In the genomic region with DNA sequence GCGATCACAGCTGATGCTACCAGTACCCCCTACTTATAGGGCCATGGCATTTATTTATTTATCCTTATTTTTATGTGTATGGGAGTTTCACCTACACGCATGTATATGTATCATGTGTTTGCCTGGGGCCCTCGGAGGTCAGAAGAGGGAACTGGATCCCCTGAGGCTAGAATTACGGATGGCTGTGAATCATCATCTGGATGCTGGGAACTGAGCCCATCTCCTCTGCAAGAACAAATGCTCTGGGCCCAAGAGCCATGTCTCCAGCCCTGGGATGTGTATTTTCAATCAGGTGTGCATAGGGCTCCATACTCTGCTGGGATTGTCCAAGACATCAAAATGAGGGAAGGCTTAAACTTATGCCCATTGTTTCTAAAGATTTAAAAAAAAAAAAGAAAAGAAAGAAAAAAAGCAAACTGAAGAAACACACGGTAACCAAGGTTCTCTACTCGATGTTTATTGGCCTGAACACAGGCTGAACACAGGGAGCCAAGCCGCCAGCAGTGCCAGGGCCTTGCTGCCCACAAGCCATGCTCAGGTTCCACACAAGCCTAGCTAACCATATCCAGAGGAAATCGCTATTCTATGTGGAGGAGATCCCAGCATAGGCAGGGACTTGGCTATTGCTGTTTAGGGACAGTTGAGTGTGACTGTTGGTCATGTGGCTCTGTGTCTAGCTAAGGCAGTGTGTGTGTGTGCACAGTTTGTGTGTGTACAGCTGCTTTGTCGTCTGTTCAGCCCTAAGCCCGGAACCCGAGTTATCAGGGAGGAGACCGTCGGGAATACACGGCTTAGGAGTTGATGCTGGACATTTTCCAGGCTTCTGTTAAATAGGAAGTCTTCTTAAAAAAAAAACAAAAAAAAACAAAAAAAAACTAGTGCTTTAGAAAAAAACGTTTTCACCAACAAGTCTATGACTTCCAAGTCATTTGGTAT, we compare ENCODE assay signal across 14 mouse cellular contexts. TPM values are rescaled to one million over a fixed set of nuclear protein-coding genes. Genes with fewer than 3 reads are reported as not detected.
A peak's percentile ranks its signal among the peaks of the same experiment; 100 is the strongest.
DNase-seq lines count a peak whose midpoint lies in the region; ATAC-seq and TF ChIP-seq lines count a peak whose summit lies in the region.
"Had no signal": no experiment of that assay in that cellular context is flagged by ENCODE, and none has a peak within 500 bp of the region (broad histone marks: within the 10 kb centered on the region; RNA-seq: fewer than 3 reads in every experiment).

No protein-coding gene starts in this region.

- peaks cover 6% of the 10 kb centered on the region for H3K4me1 ChIP-seq in forebrain, embryonic 14.5 days (ENCODE audit: control insufficient read depth, insufficient read depth, low read length)
- H3K4me1 ChIP-seq in forebrain, embryonic 12.5 days = peaks cover 28% of the 10 kb centered on the region
- 0 out of 2 replicates have a peak, but pooled peaks cover 3% of the 10 kb centered on the region for H3K4me1 ChIP-seq in heart, postnatal 0 days (ENCODE audit: control insufficient read depth, insufficient read depth)
- peaks cover 14% of the 10 kb centered on the region for H3K4me1 ChIP-seq in midbrain, embryonic 14.5 days (ENCODE audit: control insufficient read depth, insufficient read depth, low read length)

- 79% methylated on average over 15 of the region's 15 CpGs for WGBS in forebrain, embryonic 14.5 days
- WGBS in forebrain, embryonic 12.5 days = 83% methylated on average over 15 of the region's 15 CpGs
- 61% methylated on average over 15 of the region's 15 CpGs for WGBS in heart, postnatal 0 days
- WGBS in midbrain, embryonic 14.5 days = 83% methylated on average over 15 of the region's 15 CpGs

- no peak overlapping the region for H3K9ac ChIP-seq in forebrain, embryonic 14.5 days (ENCODE audit: low read length)
- H3K9ac ChIP-seq in forebrain, embryonic 12.5 days = no peak overlapping the region
- no peak overlapping the region for H3K9ac ChIP-seq in heart, postnatal 0 days (replicated peaks; ENCODE audit: low read depth, low read length)
- H3K9ac ChIP-seq in midbrain, embryonic 14.5 days (replicated peaks; ENCODE audit: low read length) = no peak overlapping the region
- H3K9ac ChIP-seq: intestine, embryonic 15.5 days had no signal

- H3K9me3 ChIP-seq in forebrain, embryonic 14.5 days (replicated peaks; ENCODE audit: control insufficient read depth, low read length) = no peaks in the 10 kb centered on the region
- no peaks in the 10 kb centered on the region for H3K9me3 ChIP-seq in forebrain, embryonic 12.5 days
- no peaks in the 10 kb centered on the region for H3K9me3 ChIP-seq in heart, postnatal 0 days (replicated peaks; ENCODE audit: control insufficient read depth, low read length)
- no peaks in the 10 kb centered on the region for H3K9me3 ChIP-seq in midbrain, embryonic 14.5 days (ENCODE audit: control insufficient read depth, low read length)
- H3K9me3 ChIP-seq: intestine, embryonic 15.5 days had no signal

- H3K4me3 ChIP-seq in forebrain, embryonic 14.5 days (ENCODE audit: low read depth, low read length) = no peak overlapping the region
- H3K4me3 ChIP-seq in forebrain, embryonic 12.5 days (replicated peaks) = no peak overlapping the region
- no peak overlapping the region for H3K4me3 ChIP-seq in heart, postnatal 0 days (ENCODE audit: low read depth, low read length)
- H3K4me3 ChIP-seq in midbrain, embryonic 14.5 days (replicated peaks; ENCODE audit: low read depth, low read length) = no peak overlapping the region
- H3K4me3 ChIP-seq: erythroblast, embryonic 14.5 days; intestine, embryonic 15.5 days had no signal

- ATAC-seq in forebrain, embryonic 14.5 days = no peak
- ATAC-seq in forebrain, embryonic 12.5 days (ENCODE audit: low FRiP score) = no peak
- ATAC-seq in heart, postnatal 0 days (ENCODE audit: insufficient read depth, low read depth) = peak; percentile 28; the same call in 1 of the 2 replicates
- no peak for ATAC-seq in midbrain, embryonic 14.5 days (ENCODE audit: low FRiP score, low TSS enrichment)
- ATAC-seq: intestine, embryonic 15.5 days had no signal

- no peak for TF ChIP-seq EP300 in heart, postnatal 0 days (IDR thresholded peaks at IDR 0.05; ENCODE audit: low read depth)

- peak; percentile 10 for DNase-seq in forebrain, embryonic 14.5 days (ENCODE audit: low spot score)
- peak; percentile 38 for DNase-seq in kidney, postnatal 10 days
- DNase-seq in kidney, adult 11 months = no peak
- peak; percentile 35 for DNase-seq in adipocyte (ENCODE audit: low spot score)
- DNase-seq in heart, postnatal 0 days (ENCODE audit: low spot score) = peak; percentile 67
- no peak for DNase-seq in midbrain, embryonic 14.5 days
- no peak for DNase-seq in frontal cortex, postnatal 25 days (ENCODE audit: low spot score in 2 of 2)
- DNase-seq: cerebellum, postnatal 25 days; liver; lung, postnatal 36 days had no signal

- no peaks in the 10 kb centered on the region for H3K36me3 ChIP-seq in forebrain, embryonic 14.5 days (ENCODE audit: control insufficient read depth, insufficient read depth, low read length)
- H3K36me3 ChIP-seq in forebrain, embryonic 12.5 days (replicated peaks) = no peaks in the 10 kb centered on the region
- 0 out of 2 replicates have a peak, but pooled peaks cover 4% of the 10 kb centered on the region for H3K36me3 ChIP-seq in heart, postnatal 0 days (replicated peaks; ENCODE audit: control insufficient read depth, insufficient read depth, low read length)
- H3K36me3 ChIP-seq in midbrain, embryonic 14.5 days (ENCODE audit: control insufficient read depth, insufficient read depth, low read length) = no peaks in the 10 kb centered on the region
- H3K36me3 ChIP-seq: intestine, embryonic 15.5 days had no signal

- TF ChIP-seq CTCF in heart, postnatal 0 days (IDR thresholded peaks at IDR 0.05; ENCODE audit: low read depth) = no peak

- no peak overlapping the region for H3K4me2 ChIP-seq in forebrain, embryonic 14.5 days (ENCODE audit: low read length)
- H3K4me2 ChIP-seq in forebrain, embryonic 12.5 days = no peak overlapping the region
- no peak overlapping the region for H3K4me2 ChIP-seq in heart, postnatal 0 days (ENCODE audit: low read depth, low read length)
- no peak overlapping the region for H3K4me2 ChIP-seq in midbrain, embryonic 14.5 days (ENCODE audit: low read length)
- H3K4me2 ChIP-seq: intestine, embryonic 15.5 days had no signal

- no peaks in the 10 kb centered on the region for H3K27me3 ChIP-seq in forebrain, embryonic 14.5 days (replicated peaks; ENCODE audit: control insufficient read depth, insufficient read depth, low read length)
- H3K27me3 ChIP-seq in forebrain, embryonic 12.5 days = peaks cover 6% of the 10 kb centered on the region; the same call in 1 of the 2 replicates
- H3K27me3 ChIP-seq in heart, postnatal 0 days (ENCODE audit: control insufficient read depth, insufficient read depth, low read length) = no peaks in the 10 kb centered on the region
- H3K27me3 ChIP-seq in midbrain, embryonic 14.5 days (ENCODE audit: control insufficient read depth, insufficient read depth, low read length) = no peaks in the 10 kb centered on the region
- H3K27me3 ChIP-seq: intestine, embryonic 15.5 days had no signal

- no peak overlapping the region; the same call in 1 of the 2 replicates for H3K27ac ChIP-seq in forebrain, embryonic 14.5 days (ENCODE audit: low read depth, low read length)
- H3K27ac ChIP-seq in forebrain, embryonic 12.5 days = no peak overlapping the region
- H3K27ac ChIP-seq in heart, postnatal 0 days (ENCODE audit: low read depth) = peak overlapping the region; percentile 65
- no peak overlapping the region for H3K27ac ChIP-seq in midbrain, embryonic 14.5 days (replicated peaks; ENCODE audit: low read depth, low read length)
- H3K27ac ChIP-seq: intestine, embryonic 15.5 days had no signal

RNA-seq across cellular contexts. Expression of gene Mxra7, which starts 21.4 kb away (rescaled TPM):
- 3.6 and 3.8 TPM in 2 replicates for polyA plus RNA-seq in forebrain, embryonic 14.5 days (2014; fragmentation: Nextera tagmentation; extraction: Ambion mirVana)
- polyA plus RNA-seq in forebrain, embryonic 12.5 days (2016; fragmentation: Nextera tagmentation; extraction: Ambion mirVana) = 22.5 and 25.9 TPM in 2 replicates
- 6.3 and 17.9 TPM in 2 replicates for total RNA-seq in heart, postnatal 0 days (2014; rRNA removed; ENCODE audit: low replicate concordance)
- 20.0 and 21.7 TPM in 2 replicates for polyA plus RNA-seq in heart, postnatal 0 days (2015; fragmentation: Nextera tagmentation; extraction: Ambion mirVana)
- polyA plus RNA-seq in midbrain, embryonic 14.5 days (2014; fragmentation: Nextera tagmentation; extraction: Ambion mirVana) = 20.7 and 20.9 TPM in 2 replicates

RNA-seq across cellular contexts. Expression of gene St6galnac1, which starts 31.1 kb away (rescaled TPM):
- polyA plus RNA-seq in forebrain, embryonic 14.5 days (2014; fragmentation: Nextera tagmentation; extraction: Ambion mirVana) = not detected in 2 replicates
- polyA plus RNA-seq in forebrain, embryonic 12.5 days (2016; fragmentation: Nextera tagmentation; extraction: Ambion mirVana) = not detected in 2 replicates
- total RNA-seq in heart, postnatal 0 days (2014; rRNA removed; ENCODE audit: low replicate concordance) = not detected in 2 replicates
- polyA plus RNA-seq in heart, postnatal 0 days (2015; fragmentation: Nextera tagmentation; extraction: Ambion mirVana) = not detected in 2 replicates
- polyA plus RNA-seq in midbrain, embryonic 14.5 days (2014; fragmentation: Nextera tagmentation; extraction: Ambion mirVana) = not detected in 2 replicates
- total RNA-seq: granulocyte monocyte progenitor cell, adult 5-6 weeks had no signal
- polyA plus RNA-seq: erythroblast, embryonic 14.5 days; intestine, embryonic 15.5 days had no signal

RNA-seq across cellular contexts. Expression of gene Mettl23, which starts 36.7 kb away (rescaled TPM):
- 79.2 and 100 TPM in 2 replicates for polyA plus RNA-seq in forebrain, embryonic 14.5 days (2014; fragmentation: Nextera tagmentation; extraction: Ambion mirVana)
- 65.5 and 65.8 TPM in 2 replicates for polyA plus RNA-seq in forebrain, embryonic 12.5 days (2016; fragmentation: Nextera tagmentation; extraction: Ambion mirVana)
- total RNA-seq in heart, postnatal 0 days (2014; rRNA removed; ENCODE audit: low replicate concordance) = 39.2 and 63.2 TPM in 2 replicates
- polyA plus RNA-seq in heart, postnatal 0 days (2015; fragmentation: Nextera tagmentation; extraction: Ambion mirVana) = 77.1 and 77.6 TPM in 2 replicates
- polyA plus RNA-seq in midbrain, embryonic 14.5 days (2014; fragmentation: Nextera tagmentation; extraction: Ambion mirVana) = 80.4 and 87.6 TPM in 2 replicates

RNA-seq across cellular contexts. Expression of gene Jmjd6, which starts 36.8 kb away (rescaled TPM):
- 64.6 and 81.1 TPM in 2 replicates for polyA plus RNA-seq in forebrain, embryonic 14.5 days (2014; fragmentation: Nextera tagmentation; extraction: Ambion mirVana)
- polyA plus RNA-seq in forebrain, embryonic 12.5 days (2016; fragmentation: Nextera tagmentation; extraction: Ambion mirVana) = 87.8 and 93.5 TPM in 2 replicates
- 24.8 and 29.6 TPM in 2 replicates for total RNA-seq in heart, postnatal 0 days (2014; rRNA removed; ENCODE audit: low replicate concordance)
- polyA plus RNA-seq in heart, postnatal 0 days (2015; fragmentation: Nextera tagmentation; extraction: Ambion mirVana) = 35.3 and 43.1 TPM in 2 replicates
- polyA plus RNA-seq in midbrain, embryonic 14.5 days (2014; fragmentation: Nextera tagmentation; extraction: Ambion mirVana) = 70.8 and 81.4 TPM in 2 replicates

RNA-seq across cellular contexts. Expression of gene Mfsd11, which starts 45.8 kb away (rescaled TPM):
- 31.8 and 46.6 TPM in 2 replicates for polyA plus RNA-seq in forebrain, embryonic 14.5 days (2014; fragmentation: Nextera tagmentation; extraction: Ambion mirVana)
- polyA plus RNA-seq in forebrain, embryonic 12.5 days (2016; fragmentation: Nextera tagmentation; extraction: Ambion mirVana) = 33.7 and 40.2 TPM in 2 replicates
- total RNA-seq in heart, postnatal 0 days (2014; rRNA removed; ENCODE audit: low replicate concordance) = 23.2 and 46.3 TPM in 2 replicates
- 44.5 and 49.7 TPM in 2 replicates for polyA plus RNA-seq in heart, postnatal 0 days (2015; fragmentation: Nextera tagmentation; extraction: Ambion mirVana)
- 51.3 and 52.8 TPM in 2 replicates for polyA plus RNA-seq in midbrain, embryonic 14.5 days (2014; fragmentation: Nextera tagmentation; extraction: Ambion mirVana)

Comparison
In these comparisons a context has a peak if more than half of its experiments do, and no peak if none do; other contexts are left out.
1. DNase-seq: peak in forebrain, embryonic 14.5 days (single experiment), kidney, postnatal 10 days (single experiment), adipocyte (single experiment) and heart, postnatal 0 days (single experiment); none in kidney, adult 11 months (single experiment), midbrain, embryonic 14.5 days (single experiment) and frontal cortex, postnatal 25 days (0 of 2).